Mouse (Mus musculus): ENCODE measurements around the gene Arcn1.

The Arcn1 gene

DNA sequence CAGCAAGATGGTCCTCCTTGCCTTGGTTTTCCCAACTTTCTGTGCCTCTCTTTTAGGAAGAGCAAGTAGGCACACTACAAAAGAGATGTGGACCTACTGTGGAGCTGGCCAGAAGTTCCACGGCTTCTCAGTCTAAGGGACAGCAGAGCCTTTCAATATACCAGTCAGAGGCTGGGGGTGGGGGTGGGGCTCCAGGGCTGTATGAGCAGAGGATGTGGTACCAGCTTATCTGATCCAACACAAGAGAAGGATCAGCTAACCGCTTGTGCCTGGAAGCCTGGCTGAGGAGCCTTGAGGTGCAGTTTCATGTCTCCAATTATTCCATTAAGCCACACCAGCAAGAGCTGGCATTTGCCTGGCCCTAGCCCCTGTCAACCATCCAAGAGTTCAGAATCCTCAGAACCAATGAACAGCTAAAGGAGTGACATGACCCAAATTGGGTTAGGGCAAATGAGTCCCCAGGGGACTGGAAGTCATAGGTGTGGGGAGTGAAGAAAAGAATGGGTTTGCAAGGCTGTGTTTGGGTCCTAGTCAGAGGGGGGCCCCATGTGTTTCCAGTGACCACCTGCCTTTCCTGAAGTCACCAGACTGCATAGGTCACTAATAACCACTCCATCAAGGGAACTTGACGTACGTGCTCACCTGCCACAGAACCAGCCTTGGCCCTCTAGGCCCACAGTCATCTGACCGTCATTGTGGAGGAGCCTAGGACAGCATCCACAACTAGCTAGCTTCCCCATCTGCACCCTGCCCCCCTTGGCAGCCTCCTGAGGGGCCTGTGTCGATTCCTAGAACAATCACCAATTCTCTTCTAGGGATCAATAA is 50.4 kb downstream of the Arcn1 start:
- TF ChIP-seq GATA4 (IDR thresholded peaks at IDR 0.05; ENCODE audit: insufficient replicate concordance, low read length), result no peak

DNA sequence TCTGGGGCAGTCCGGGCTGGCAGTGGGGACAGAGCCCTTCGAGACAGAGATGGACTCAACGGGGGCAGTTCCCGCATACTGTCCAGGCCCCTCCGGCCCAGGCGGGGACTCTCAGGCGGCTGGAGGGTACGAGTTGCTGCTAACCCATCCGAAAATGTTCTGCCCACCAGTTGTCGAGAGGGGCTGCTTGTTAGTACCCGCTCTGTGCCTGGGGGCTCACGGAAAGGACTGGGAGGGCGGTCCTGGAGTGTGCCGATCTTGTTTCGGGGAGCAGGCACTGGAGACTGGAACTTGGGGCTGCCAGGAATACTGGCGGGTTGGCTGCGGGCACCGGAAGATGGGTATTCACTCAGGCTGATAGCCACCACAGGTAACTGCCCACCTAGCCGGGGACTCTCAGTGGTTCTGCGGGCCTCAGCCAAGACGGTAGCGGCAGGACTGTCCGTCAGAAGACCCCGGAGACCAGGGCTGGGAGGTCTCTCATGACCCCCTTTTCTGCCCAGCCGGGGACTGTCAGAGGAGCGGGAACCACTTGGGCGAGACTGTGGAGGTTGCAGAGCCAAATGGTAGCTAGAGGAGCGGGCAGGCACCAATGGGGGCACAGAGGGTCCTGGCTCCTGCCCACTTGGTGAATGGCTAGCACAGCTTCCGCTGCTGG is 51.8 kb downstream of the Arcn1 start:
- TF ChIP-seq GATA4 (IDR thresholded peaks at IDR 0.05; ENCODE audit: insufficient replicate concordance, low read length), result no peak

DNA sequence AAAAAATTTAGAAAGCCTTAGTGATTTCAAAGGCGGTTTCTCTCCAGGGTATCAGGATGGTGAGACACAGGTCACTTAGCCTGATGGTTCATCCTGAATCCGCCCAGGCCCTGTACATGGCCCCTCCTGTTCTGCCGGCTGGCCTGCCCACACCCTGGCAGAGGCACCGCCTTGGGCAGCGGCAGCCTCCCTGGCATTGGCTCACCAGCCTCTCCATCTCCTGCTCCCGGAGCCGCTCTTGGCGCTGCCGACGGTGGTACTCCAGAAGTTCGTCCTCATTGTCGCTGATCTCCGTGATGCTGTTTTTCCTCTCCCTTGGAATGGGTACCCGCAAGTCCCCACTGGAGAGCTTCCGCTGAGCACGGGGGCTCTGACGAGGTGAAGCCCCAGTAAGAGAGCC is 52.5 kb downstream of the Arcn1 start:
- no peak for TF ChIP-seq GATA4 (IDR thresholded peaks at IDR 0.05; ENCODE audit: insufficient replicate concordance, low read length)

DNA sequence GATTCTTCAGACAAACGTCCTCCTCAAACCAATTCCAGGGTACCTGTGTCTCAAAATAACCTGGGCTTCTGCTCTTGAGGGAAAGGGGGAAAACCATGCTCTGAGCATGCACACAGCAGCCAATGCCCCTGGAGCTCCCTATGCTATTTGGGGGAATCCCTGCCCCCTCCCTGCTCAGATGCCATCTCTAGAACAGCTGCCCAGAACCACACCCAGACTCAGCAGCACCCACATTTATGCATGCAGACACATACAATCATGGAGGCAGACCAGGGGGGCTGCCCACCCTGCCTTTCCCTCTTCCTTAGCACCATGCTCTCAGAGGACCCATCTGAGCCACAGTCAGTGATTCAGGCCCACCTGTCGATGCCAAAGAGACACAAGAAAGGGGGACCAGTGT is 54.1 kb downstream of the Arcn1 start:
- TF ChIP-seq GATA4 (IDR thresholded peaks at IDR 0.05; ENCODE audit: insufficient replicate concordance, low read length), result no peak

DNA sequence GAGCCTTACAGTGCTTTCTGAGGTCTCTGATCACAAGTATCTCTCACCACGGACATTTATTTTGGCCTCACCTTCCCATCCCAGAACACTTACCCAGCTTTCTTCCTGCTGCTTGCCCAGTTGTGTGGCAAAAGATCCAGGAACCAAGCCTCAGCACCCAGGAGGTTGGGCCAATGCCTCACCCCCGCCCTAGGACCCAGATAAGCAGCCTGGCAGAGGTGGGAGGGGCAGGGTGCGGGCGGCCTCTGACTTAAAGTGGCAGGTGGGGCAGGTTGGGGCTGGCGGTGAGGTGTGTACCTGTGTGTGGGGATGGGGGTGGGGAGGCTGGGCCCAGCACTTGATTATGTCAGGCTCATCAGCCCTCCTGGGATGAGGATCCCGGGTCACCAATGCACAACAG is 54.6 kb downstream of the Arcn1 start:
- no peak for TF ChIP-seq GATA4 (IDR thresholded peaks at IDR 0.05; ENCODE audit: insufficient replicate concordance, low read length)

DNA sequence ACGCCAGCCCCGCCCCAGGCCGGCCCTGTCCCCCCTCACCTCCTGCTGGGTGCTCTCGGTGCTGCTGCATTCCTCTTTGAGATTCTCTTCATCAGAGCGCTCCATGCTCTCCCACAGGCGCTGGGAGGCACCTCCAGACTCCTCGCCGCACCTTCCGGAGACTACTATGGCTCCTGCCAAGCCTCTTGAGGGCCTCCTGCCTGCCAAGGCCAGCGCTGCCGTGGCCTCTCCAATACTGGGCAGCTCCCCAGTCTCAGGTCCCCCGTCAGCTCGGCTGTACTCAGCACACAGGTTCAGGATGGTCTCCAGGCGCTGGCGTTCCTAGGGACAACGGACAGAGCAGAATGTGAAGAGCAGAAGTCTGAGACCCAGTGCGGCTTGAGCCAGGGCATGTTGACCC is 56.0 kb downstream of the Arcn1 start:
- no peak for TF ChIP-seq GATA4 (IDR thresholded peaks at IDR 0.05; ENCODE audit: insufficient replicate concordance, low read length)

DNA sequence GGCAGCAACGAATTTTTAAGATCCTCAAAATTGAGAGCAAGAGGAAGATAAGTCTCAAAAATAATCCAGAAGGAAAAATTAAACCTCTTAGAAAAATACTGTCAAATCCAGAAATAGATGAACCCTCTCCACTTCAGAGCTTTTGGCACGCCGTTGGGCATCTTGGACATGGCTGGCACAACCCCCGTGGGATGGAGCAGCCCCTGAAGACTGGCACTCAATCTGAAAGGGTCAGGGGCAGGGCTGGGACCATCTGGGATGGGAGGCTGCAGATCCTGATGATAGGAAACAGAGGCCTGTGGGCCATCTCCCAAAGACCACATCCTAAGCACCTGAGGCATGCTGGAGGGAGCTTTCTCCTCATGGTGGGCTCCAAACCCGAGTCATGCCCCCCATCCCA is 57.4 kb downstream of the Arcn1 start:
- no peak for TF ChIP-seq GATA4 (IDR thresholded peaks at IDR 0.05; ENCODE audit: insufficient replicate concordance, low read length)

DNA sequence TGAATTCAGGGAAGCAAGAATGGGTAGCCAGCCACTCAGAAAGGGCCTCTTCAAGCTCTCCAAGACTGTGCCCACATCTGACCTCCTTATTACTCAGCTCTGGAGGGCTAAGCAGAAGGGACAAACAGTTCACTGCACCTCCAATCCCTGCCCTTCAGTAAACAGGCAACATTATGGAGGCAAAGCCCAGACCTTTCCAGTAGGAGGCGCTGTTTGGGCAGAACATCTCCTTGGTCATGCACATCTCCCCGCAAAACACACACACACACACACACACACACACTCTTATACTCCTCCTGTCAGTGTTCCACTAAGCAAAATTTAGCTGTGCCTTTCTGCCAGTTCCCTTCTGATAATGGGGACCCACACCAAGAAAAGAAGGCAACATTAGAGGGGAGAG is 58.0 kb downstream of the Arcn1 start:
- TF ChIP-seq GATA4 (IDR thresholded peaks at IDR 0.05; ENCODE audit: insufficient replicate concordance, low read length), result no peak

DNA sequence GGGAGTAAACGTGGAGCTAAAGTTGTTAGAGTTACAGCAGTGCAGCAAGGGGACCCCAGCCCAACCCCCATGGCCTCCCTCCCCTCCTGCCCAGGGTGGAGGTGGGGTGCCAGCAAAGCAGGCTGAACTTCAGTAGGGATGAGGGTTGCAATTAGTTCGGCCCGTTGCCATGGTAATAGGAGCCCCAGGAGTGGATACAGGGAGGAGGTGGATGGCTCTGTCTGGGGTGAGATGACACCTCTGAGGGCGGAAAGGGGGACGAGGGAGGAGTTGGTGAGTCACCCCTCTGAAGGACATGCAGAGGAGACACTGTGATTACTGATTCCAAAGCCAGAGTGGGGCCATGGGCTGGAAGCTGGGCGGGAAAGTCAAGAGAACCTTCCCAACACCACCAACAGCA is 58.7 kb downstream of the Arcn1 start:
- no peak for TF ChIP-seq GATA4 (IDR thresholded peaks at IDR 0.05; ENCODE audit: insufficient replicate concordance, low read length)

DNA sequence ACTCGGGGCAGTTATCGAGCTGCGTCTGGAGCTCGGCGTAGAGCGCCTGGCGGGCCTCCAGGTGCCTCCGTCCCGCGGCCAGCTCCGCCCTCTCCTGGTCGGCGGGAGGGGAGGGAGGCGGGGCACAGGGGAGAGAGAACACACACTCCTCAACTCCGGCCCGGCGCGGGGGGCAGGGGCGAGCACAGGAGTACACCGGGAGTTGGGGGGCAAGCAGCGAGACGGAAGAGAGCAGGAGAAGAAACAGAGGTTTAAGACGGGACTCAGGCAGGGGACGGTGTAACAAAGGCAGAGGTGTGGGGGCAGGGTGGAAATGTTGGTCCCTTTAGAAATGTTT is 59.2 kb downstream of the Arcn1 start:
- TF ChIP-seq GATA4 (IDR thresholded peaks at IDR 0.05; ENCODE audit: insufficient replicate concordance, low read length), result no peak

DNA sequence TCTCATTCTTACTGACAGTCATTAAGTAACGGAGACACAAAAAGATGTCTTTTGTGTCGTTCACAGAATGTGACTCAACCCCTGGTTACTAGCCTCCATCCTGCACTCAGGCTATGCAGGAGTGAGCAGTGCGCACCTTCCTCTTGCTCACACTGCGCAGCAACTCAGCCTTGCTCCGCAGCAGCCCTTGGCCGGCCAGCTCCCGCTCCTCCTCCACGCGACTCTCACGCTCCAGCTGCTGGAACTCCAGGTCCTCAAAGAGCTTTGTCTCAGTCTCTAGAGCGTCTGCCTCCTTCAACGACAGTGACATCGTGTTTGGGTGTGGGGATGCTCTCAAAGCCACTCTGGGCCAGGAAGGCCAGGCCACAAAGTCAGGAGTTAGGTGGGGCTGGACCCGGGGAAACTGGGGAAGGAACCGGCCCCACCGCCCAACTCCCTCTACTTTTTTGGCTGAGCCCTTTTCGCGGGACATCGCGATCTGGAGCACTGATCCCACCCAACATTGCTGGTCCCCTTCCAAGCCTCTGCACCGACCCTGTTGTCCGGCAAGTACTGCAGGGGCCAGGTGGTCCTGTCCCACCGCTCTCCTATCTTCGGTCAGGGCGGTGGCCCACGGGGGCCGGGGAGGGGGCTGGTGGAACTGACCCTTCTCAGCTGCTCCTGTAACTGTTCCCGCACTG is 59.8 kb downstream of the Arcn1 start:
- no peak for TF ChIP-seq GATA4 (IDR thresholded peaks at IDR 0.05; ENCODE audit: insufficient replicate concordance, low read length)

DNA sequence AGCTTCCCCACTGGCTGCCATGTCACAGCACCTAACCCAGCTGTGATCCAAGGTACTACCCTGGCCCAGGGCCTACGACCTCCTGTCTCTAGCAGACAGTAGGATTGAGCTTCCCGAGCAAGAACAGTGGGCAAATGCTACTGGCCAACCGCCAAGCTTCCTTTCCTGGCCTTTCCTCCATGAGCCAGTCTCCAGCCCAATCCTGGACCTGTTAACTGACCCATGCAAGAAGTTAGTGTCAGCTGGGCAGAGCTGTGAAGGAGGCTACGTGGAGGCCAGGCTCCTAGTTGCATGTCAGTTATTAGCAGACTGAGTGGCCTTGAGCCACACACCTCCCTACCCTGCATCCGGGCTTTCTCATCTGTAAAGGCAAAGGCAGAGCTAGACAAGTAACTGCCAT is 67.9 kb downstream of the Arcn1 start:
- TF ChIP-seq GATA4 (IDR thresholded peaks at IDR 0.05; ENCODE audit: insufficient replicate concordance, low read length), result no peak

DNA sequence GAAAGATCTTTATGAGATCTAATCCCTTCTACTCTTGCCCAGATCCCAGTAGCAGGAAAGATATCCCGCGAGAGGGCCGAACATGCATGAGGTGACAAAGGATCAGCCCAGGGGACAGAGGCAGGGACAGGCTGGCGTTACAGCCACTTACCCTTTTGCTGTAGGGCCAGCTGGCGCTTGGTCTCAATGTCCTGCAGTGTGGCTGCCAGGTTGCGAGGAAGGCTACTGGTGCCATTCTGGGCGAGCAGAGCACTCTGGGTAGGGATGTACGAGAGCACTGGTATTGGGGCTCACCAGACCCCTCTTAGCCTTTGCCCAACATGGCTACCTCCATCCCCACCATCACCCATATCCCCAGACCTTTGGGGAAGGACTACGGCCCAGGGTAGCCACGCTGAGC is 68.4 kb downstream of the Arcn1 start:
- TF ChIP-seq GATA4 (IDR thresholded peaks at IDR 0.05; ENCODE audit: insufficient replicate concordance, low read length), result no peak

DNA sequence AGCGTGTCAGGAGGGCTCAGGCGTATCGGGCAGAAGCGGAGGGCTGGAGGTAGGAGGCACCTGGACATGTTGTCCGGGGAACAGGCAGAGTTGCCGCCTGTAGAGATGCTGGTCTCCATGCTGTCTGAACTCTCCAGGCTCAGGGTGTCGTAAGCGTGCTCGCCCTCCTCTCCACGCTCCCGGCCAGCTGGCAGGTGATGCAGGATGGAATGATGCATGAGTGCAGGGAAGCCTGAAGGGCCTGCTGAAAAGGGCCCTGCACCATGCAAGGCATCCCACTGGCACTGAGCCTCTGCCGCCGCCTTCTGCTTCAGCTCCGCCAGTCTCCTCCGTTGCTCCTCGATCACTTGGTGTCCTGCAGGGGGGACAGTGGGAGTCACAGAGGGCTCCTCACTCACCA is 69.8 kb downstream of the Arcn1 start:
- no peak for TF ChIP-seq GATA4 (IDR thresholded peaks at IDR 0.05; ENCODE audit: insufficient replicate concordance, low read length)

DNA sequence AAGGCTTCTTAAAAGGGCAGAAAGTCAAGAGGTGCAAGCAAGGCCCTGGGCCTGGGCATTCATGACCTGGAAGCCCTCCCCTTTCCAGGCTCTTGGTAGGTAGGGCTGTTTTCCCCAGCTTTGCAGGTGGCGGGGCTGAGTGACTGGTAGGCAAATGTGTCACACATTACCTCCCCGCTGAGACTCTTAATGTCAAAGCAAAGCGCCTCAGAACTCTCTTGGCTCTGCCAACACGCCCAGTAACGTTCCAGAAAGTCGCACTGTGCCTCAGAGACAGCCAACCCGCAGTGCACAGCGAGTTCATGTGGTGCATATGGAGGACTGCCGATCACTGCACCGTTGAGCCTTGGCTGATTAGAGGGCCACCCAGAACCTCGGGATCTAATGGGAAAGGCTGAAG is 74.6 kb downstream of the Arcn1 start:
- no peak for TF ChIP-seq GATA4 (IDR thresholded peaks at IDR 0.05; ENCODE audit: insufficient replicate concordance, low read length)

Measured in liver, adult (tissue).